Mouse (Mus musculus) G1E (cell line): ENCODE measurements around the gene Astn2. TPM values are rescaled to one million over a fixed set of nuclear protein-coding genes. Genes with fewer than 3 reads are reported as not detected.

Experiments
- ATAC-seq: 2 replicates; pipeline ENCODE4 v1.8.0; 2016; ENCODE audit warnings: mild to moderate bottlenecking; ENCODE audit not compliant: insufficient number of reproducible peaks, poor library complexity, low FRiP score, severe bottlenecking; ENCODE audit errors: extremely low read depth
- DNase-seq: peaks from one replicate; pipeline ENCODE4 v3.0.0; 2012; ENCODE audit warnings: low spot score
- H3K27me3 ChIP-seq: 2 replicates; pipeline ENCODE4 v1.6.1; 2012; ENCODE audit warnings: mild to moderate bottlenecking, low read length, inconsistent platforms; ENCODE audit not compliant: insufficient read depth
- H3K36me3 ChIP-seq: replicated peaks from 2 replicates; pipeline ENCODE3; 2012; ENCODE audit warnings: mild to moderate bottlenecking, inconsistent platforms
- H3K4me1 ChIP-seq: 2 replicates; pipeline ENCODE4 v1.6.1; 2012; ENCODE audit warnings: low read depth, low read length, inconsistent platforms, mixed read lengths; ENCODE audit not compliant: insufficient read depth
- H3K4me3 ChIP-seq: 2 replicates; pipeline ENCODE4 v1.5.1; 2012; ENCODE audit warnings: low read depth, mild to moderate bottlenecking, inconsistent platforms, low read length, moderate library complexity, mixed read lengths
- H3K9me3 ChIP-seq: replicated peaks from 2 replicates; pipeline ENCODE4 v1.6.1; 2012; ENCODE audit warnings: inconsistent platforms
- CTCF ChIP-seq: IDR thresholded peaks from 2 replicates; pipeline ENCODE4 v1.5.1; 2012; ENCODE audit warnings: low read depth, low read length, inconsistent platforms, mixed read lengths
- GATA1 ChIP-seq: IDR thresholded peaks from 2 replicates; pipeline ENCODE4 v1.6.1; 2012; ENCODE audit warnings: borderline replicate concordance, low read length, inconsistent platforms, mixed read lengths
- GATA2 ChIP-seq: IDR thresholded peaks from 2 replicates; pipeline ENCODE4 v1.6.1; 2012; ENCODE audit warnings: low read depth, low read length, inconsistent platforms, borderline replicate concordance
- POLR2AphosphoS5 ChIP-seq: IDR thresholded peaks from 2 replicates; pipeline ENCODE4 v1.6.1; 2012; ENCODE audit warnings: low read depth, low read length, inconsistent platforms; ENCODE audit not compliant: insufficient replicate concordance
- TAL1 ChIP-seq: conservative IDR thresholded peaks from 2 replicates; pipeline ENCODE4 v1.6.1; 2012; ENCODE audit warnings: low read depth, low read length, inconsistent platforms, mixed read lengths
- polyA plus RNA-seq: library from polyadenylated mRNA; stranded (reverse); fragments of >175 nt; gene quantifications from 2 replicates; pipeline ENCODE4 v1.2.3, GENCODE M21; 2012
- total RNA-seq, 2 experiments: library from RNA; stranded (forward) in 1 of 2; stranded (reverse) in 1 of 2; fragments of 200-1000 nt in 1 of 2; fragments of >200 nt in 1 of 2; fragmentation: Nextera tagmentation in 1 of 2; gene quantifications; 2 replicates each; pipeline ENCODE4 v1.2.3; 2014 to 2017

The Astn2 gene
- total and polyA plus RNA-seq, 3 experiments, result not detected

GRCm38 (mm10) chr4:65605151-65605702 is 799.2 kb downstream of the Astn2 start:
- DNase-seq (no peak), ATAC-seq (no peak)
- no peaks in the 10 kb centered on the region for H3K4me1 ChIP-seq
- peaks cover 22% of the 10 kb centered on the region for H3K9me3 ChIP-seq
- no peaks in the 10 kb centered on the region for H3K36me3 ChIP-seq
- no peaks in the 10 kb centered on the region for H3K27me3 ChIP-seq
- H3K4me3 ChIP-seq, result no peak overlapping the region
- no peak for TF ChIP-seq GATA1
- no peak for TF ChIP-seq TAL1
- no peak for TF ChIP-seq GATA2
- no peak for TF ChIP-seq POLR2AphosphoS5
- no peak for TF ChIP-seq CTCF

- no peaks in the 10 kb centered on the region for H3K36me3 ChIP-seq
- no peak for DNase-seq
- no peak within 1 kb of the TSS for H3K4me3 ChIP-seq
- H3K9me3 ChIP-seq, result peaks cover 20% of the 10 kb centered on the region
- TF ChIP-seq POLR2AphosphoS5 (no peak), GATA1 (no peak), TAL1 (no peak), GATA2 (no peak), CTCF (no peak)
- H3K27me3 ChIP-seq, result no peaks in the 10 kb centered on the region
- no peaks in the 10 kb centered on the region for H3K4me1 ChIP-seq
- ATAC-seq, result no peak
These were observed 799.8 kb downstream of the Astn2 start, which contains the start of gene Trim32 for GRCm38 (mm10) chr4:65604504-65605150. Gene Trim32 (plus strand): TSS chr4:65604986.

- Histone ChIP-seq H3K27me3 (no peaks in the 10 kb centered on the region; the same call in 1 of the 2 replicates), H3K4me3 (no peak overlapping the region), H3K9me3 (peaks cover 35% of the 10 kb centered on the region), H3K36me3 (no peaks in the 10 kb centered on the region), H3K4me1 (no peaks in the 10 kb centered on the region)
- ATAC-seq, result no peak
- TF ChIP-seq GATA2 (no peak), POLR2AphosphoS5 (no peak), GATA1 (no peak), TAL1 (no peak), CTCF (no peak)
- no peak for DNase-seq
These were observed 809.6 kb downstream of the Astn2 start for GRCm38 (mm10) chr4:65594601-65595369.

- Histone ChIP-seq H3K4me3 (no peak overlapping the region), H3K4me1 (no peaks in the 10 kb centered on the region), H3K9me3 (peaks cover 23% of the 10 kb centered on the region), H3K36me3 (no peaks in the 10 kb centered on the region), H3K27me3 (no peaks in the 10 kb centered on the region; the same call in 1 of the 2 replicates)
- TF ChIP-seq POLR2AphosphoS5, result no peak
- TF ChIP-seq TAL1, result no peak
- no peak for TF ChIP-seq GATA2
- no peak for TF ChIP-seq CTCF
- no peak for TF ChIP-seq GATA1
- DNase-seq (no peak), ATAC-seq (no peak)
These were observed 814.6 kb downstream of the Astn2 start for GRCm38 (mm10) chr4:65589780-65590179.

GRCm38 (mm10) chr4:65586947-65587346 is 817.5 kb downstream of the Astn2 start:
- ATAC-seq, result no peak

GRCm38 (mm10) chr4:65580254-65580653 is 824.2 kb downstream of the Astn2 start:
- H3K9me3 ChIP-seq, result peaks cover 14% of the 10 kb centered on the region
- no peaks in the 10 kb centered on the region for H3K4me1 ChIP-seq
- no peaks in the 10 kb centered on the region for H3K27me3 ChIP-seq
- TF ChIP-seq TAL1, result no peak
- TF ChIP-seq GATA2, result no peak
- no peak for TF ChIP-seq CTCF
- no peak for TF ChIP-seq POLR2AphosphoS5
- no peak for TF ChIP-seq GATA1
- H3K4me3 ChIP-seq, result no peak overlapping the region
- H3K36me3 ChIP-seq, result no peaks in the 10 kb centered on the region
- DNase-seq, result no peak
- ATAC-seq, result no peak

More at GRCm38 (mm10) chr4:65586947-65587346, 817.5 kb downstream of the Astn2 start:
- H3K27me3 ChIP-seq, result no peaks in the 10 kb centered on the region; the same call in 1 of the 2 replicates
- no peaks in the 10 kb centered on the region for H3K36me3 ChIP-seq
- no peaks in the 10 kb centered on the region for H3K4me1 ChIP-seq
- no peak overlapping the region for H3K4me3 ChIP-seq
- DNase-seq, result no peak
- no peak for TF ChIP-seq GATA1
- no peak for TF ChIP-seq CTCF
- TF ChIP-seq POLR2AphosphoS5, result no peak
- TF ChIP-seq GATA2, result no peak
- TF ChIP-seq TAL1, result no peak
- H3K9me3 ChIP-seq, result peaks cover 15% of the 10 kb centered on the region
